In genomic region chr12:68910590-68910989, GRCm38 (mm10) we compare ENCODE assay signal across 16 mouse cellular contexts.
DNase-seq lines count a peak whose midpoint lies in the region; ATAC-seq lines count a peak whose summit lies in the region.
"Had no signal": no experiment of that assay in that cellular context is flagged by ENCODE, and none has a peak within 500 bp of the region (broad histone marks: within the 10 kb centered on the region; RNA-seq: fewer than 3 reads in every experiment).

No protein-coding gene starts in this region.

- no peak for ATAC-seq in heart, embryonic 11.5 days (replicated peaks; ENCODE audit: insufficient number of reproducible peaks, low FRiP score, low TSS enrichment)
- no peak for ATAC-seq in kidney, embryonic 16.5 days (ENCODE audit: low FRiP score, low TSS enrichment)
- no peak for ATAC-seq in midbrain, embryonic 14.5 days (ENCODE audit: low FRiP score, low TSS enrichment)
- ATAC-seq in midbrain, embryonic 11.5 days (ENCODE audit: low FRiP score) = no peak
- ATAC-seq: intestine, embryonic 15.5 days had no signal

- WGBS in heart, embryonic 11.5 days (ENCODE audit: insufficient replicate concordance) = 41% methylated on average over 6 of the region's 6 CpGs
- 33% methylated on average over 6 of the region's 6 CpGs for WGBS in kidney, embryonic 16.5 days
- WGBS in midbrain, embryonic 14.5 days = 35% methylated on average over 6 of the region's 6 CpGs
- 46% methylated on average over 6 of the region's 6 CpGs for WGBS in midbrain, embryonic 11.5 days

- no peaks in the 10 kb centered on the region for H3K27me3 ChIP-seq in heart, embryonic 11.5 days (ENCODE audit: control insufficient read depth, insufficient read depth, low read length)
- no peaks in the 10 kb centered on the region for H3K27me3 ChIP-seq in kidney, embryonic 16.5 days (ENCODE audit: insufficient read depth, low read length)
- no peaks in the 10 kb centered on the region for H3K27me3 ChIP-seq in midbrain, embryonic 14.5 days (ENCODE audit: control insufficient read depth, insufficient read depth, low read length)
- H3K27me3 ChIP-seq in midbrain, embryonic 11.5 days (ENCODE audit: control insufficient read depth, insufficient read depth, low read length) = no peaks in the 10 kb centered on the region
- H3K27me3 ChIP-seq: forebrain, embryonic 12.5 days; hindbrain, embryonic 13.5 days; intestine, embryonic 15.5 days; neural tube, embryonic 13.5 days had no signal

- H3K4me3 ChIP-seq in heart, embryonic 11.5 days (ENCODE audit: low read depth, low read length) = no peak overlapping the region
- no peak overlapping the region for H3K4me3 ChIP-seq in kidney, embryonic 16.5 days (ENCODE audit: low read length)
- H3K4me3 ChIP-seq in midbrain, embryonic 14.5 days (replicated peaks; ENCODE audit: low read depth, low read length) = no peak overlapping the region
- no peak overlapping the region for H3K4me3 ChIP-seq in midbrain, embryonic 11.5 days (ENCODE audit: low read depth, low read length)
- H3K4me3 ChIP-seq: forebrain, embryonic 12.5 days; hindbrain, embryonic 13.5 days; intestine, embryonic 15.5 days; neural tube, embryonic 13.5 days had no signal

- DNase-seq in heart, adult 18-20 months = peak; percentile 2 to 9
- peak; percentile 48 for DNase-seq in kidney, postnatal 10 days
- DNase-seq in midbrain, embryonic 14.5 days = peak; percentile 8
- no peak for DNase-seq in midbrain, embryonic 11.5 days (ENCODE audit: low spot score, missing footprints)
- DNase-seq in lung, postnatal 36 days = peak; percentile 15
- DNase-seq in cerebellum, adult 11 months = no peak
- DNase-seq: cerebellum, adult 18-20 months; right cerebral cortex, postnatal 25 days had no signal

- H3K4me1 ChIP-seq in heart, embryonic 11.5 days (ENCODE audit: control insufficient read depth, insufficient read depth, low read length) = no peaks in the 10 kb centered on the region
- no peaks in the 10 kb centered on the region for H3K4me1 ChIP-seq in kidney, embryonic 16.5 days (ENCODE audit: insufficient read depth, low read length)
- H3K4me1 ChIP-seq in midbrain, embryonic 14.5 days (ENCODE audit: control insufficient read depth, insufficient read depth, low read length) = no peaks in the 10 kb centered on the region
- H3K4me1 ChIP-seq in midbrain, embryonic 11.5 days (ENCODE audit: control insufficient read depth, insufficient read depth, low read length) = no peaks in the 10 kb centered on the region
- H3K4me1 ChIP-seq: forebrain, embryonic 12.5 days; hindbrain, embryonic 13.5 days; intestine, embryonic 15.5 days; neural tube, embryonic 13.5 days had no signal

- no peaks in the 10 kb centered on the region for H3K36me3 ChIP-seq in heart, embryonic 11.5 days (ENCODE audit: control insufficient read depth, insufficient read depth, low read length)
- no peaks in the 10 kb centered on the region for H3K36me3 ChIP-seq in kidney, embryonic 16.5 days (ENCODE audit: insufficient read depth, low read length)
- H3K36me3 ChIP-seq in midbrain, embryonic 14.5 days (ENCODE audit: control insufficient read depth, insufficient read depth, low read length) = no peaks in the 10 kb centered on the region
- H3K36me3 ChIP-seq in midbrain, embryonic 11.5 days (ENCODE audit: control insufficient read depth, insufficient read depth, low read length) = no peaks in the 10 kb centered on the region
- H3K36me3 ChIP-seq: forebrain, embryonic 12.5 days; hindbrain, embryonic 13.5 days; intestine, embryonic 15.5 days; neural tube, embryonic 13.5 days had no signal

- no peak overlapping the region for H3K27ac ChIP-seq in heart, embryonic 11.5 days (ENCODE audit: low read depth, low read length)
- no peak overlapping the region for H3K27ac ChIP-seq in kidney, embryonic 16.5 days (ENCODE audit: low read length)
- H3K27ac ChIP-seq in midbrain, embryonic 14.5 days (replicated peaks; ENCODE audit: low read depth, low read length) = no peak overlapping the region
- no peak overlapping the region for H3K27ac ChIP-seq in midbrain, embryonic 11.5 days (ENCODE audit: low read depth, low read length)
- H3K27ac ChIP-seq: forebrain, embryonic 12.5 days; hindbrain, embryonic 13.5 days; intestine, embryonic 15.5 days; macrophage; neural tube, embryonic 13.5 days had no signal

- H3K9me3 ChIP-seq in heart, embryonic 11.5 days (replicated peaks; ENCODE audit: control insufficient read depth, low read length) = no peaks in the 10 kb centered on the region
- no peaks in the 10 kb centered on the region for H3K9me3 ChIP-seq in kidney, embryonic 16.5 days (ENCODE audit: low read length)
- H3K9me3 ChIP-seq in midbrain, embryonic 14.5 days (ENCODE audit: control insufficient read depth, low read length) = no peaks in the 10 kb centered on the region
- no peaks in the 10 kb centered on the region for H3K9me3 ChIP-seq in midbrain, embryonic 11.5 days (ENCODE audit: control insufficient read depth, low read length)
- H3K9me3 ChIP-seq: forebrain, embryonic 12.5 days; hindbrain, embryonic 13.5 days; intestine, embryonic 15.5 days; neural tube, embryonic 13.5 days had no signal

- H3K4me2 ChIP-seq in heart, embryonic 11.5 days = no peak overlapping the region
- H3K4me2 ChIP-seq in kidney, embryonic 16.5 days (replicated peaks; ENCODE audit: low read depth, low read length) = no peak overlapping the region
- H3K4me2 ChIP-seq in midbrain, embryonic 14.5 days (ENCODE audit: low read length) = no peak overlapping the region
- no peak overlapping the region for H3K4me2 ChIP-seq in midbrain, embryonic 11.5 days
- H3K4me2 ChIP-seq: forebrain, embryonic 12.5 days; hindbrain, embryonic 13.5 days; intestine, embryonic 15.5 days; liver, embryonic 11.5 days; neural tube, embryonic 13.5 days had no signal

- H3K9ac ChIP-seq in heart, embryonic 11.5 days (ENCODE audit: low read depth, low read length) = no peak overlapping the region
- no peak overlapping the region for H3K9ac ChIP-seq in kidney, embryonic 16.5 days (replicated peaks; ENCODE audit: low read length)
- H3K9ac ChIP-seq in midbrain, embryonic 14.5 days (replicated peaks; ENCODE audit: low read length) = no peak overlapping the region
- no peak overlapping the region for H3K9ac ChIP-seq in midbrain, embryonic 11.5 days (ENCODE audit: low read length)
- H3K9ac ChIP-seq: forebrain, embryonic 12.5 days; hindbrain, embryonic 13.5 days; intestine, embryonic 15.5 days; neural tube, embryonic 13.5 days had no signal

Comparison
In these comparisons a context has a peak if more than half of its experiments do, and no peak if none do; other contexts are left out.
1. DNase-seq: peak in heart, adult 18-20 months (2 of 2), kidney, postnatal 10 days (single experiment), midbrain, embryonic 14.5 days (single experiment) and lung, postnatal 36 days (single experiment); none in midbrain, embryonic 11.5 days (single experiment) and cerebellum, adult 11 months (single experiment).